Mouse (Mus musculus) CD4-positive, CD25-positive, alpha-beta regulatory T cell, adult 4 months (primary cell): ENCODE measurements around the gene Myo3b. TPM values are rescaled to one million over a fixed set of nuclear protein-coding genes. Genes with fewer than 3 reads are reported as not detected.

Experiments used
- ATAC-seq: one replicate; pipeline ENCODE4 v1.8.0; 2017
- polyA plus RNA-seq, 2 experiments: library from polyadenylated mRNA; unstranded; fragments of 100-300 nt; shearing (Covaris generic); gene quantifications; one replicate each; pipeline ENCODE4 v1.2.1; 2017

The Myo3b gene
- polyA plus RNA-seq, 2 experiments from 2014 or later, result 13.7 to 14.7 TPM

GRCm38 (mm10) chr2:70291063-70291462, 252.1 kb downstream of the Myo3b start:
- ATAC-seq, result no peak

GRCm38 (mm10) chr2:70292776-70293175, 253.8 kb downstream of the Myo3b start:
- ATAC-seq, result no peak

- ATAC-seq, result no peak
Measured at GRCm38 (mm10) chr2:70302905-70303304, 264.0 kb downstream of the Myo3b start.

- ATAC-seq, result no peak
Measured at GRCm38 (mm10) chr2:70315125-70315524, 276.2 kb downstream of the Myo3b start.

GRCm38 (mm10) chr2:70315734-70316133, 276.8 kb downstream of the Myo3b start:
- ATAC-seq, result no peak

- ATAC-seq, result no peak
Measured at GRCm38 (mm10) chr2:70317850-70318249, 278.9 kb downstream of the Myo3b start.

GRCm38 (mm10) chr2:70318861-70319555, 280.1 kb downstream of the Myo3b start:
- ATAC-seq, result no peak

- ATAC-seq, result no peak
Measured at GRCm38 (mm10) chr2:70322767-70323166, 283.8 kb downstream of the Myo3b start.

- no peak for ATAC-seq
Measured at GRCm38 (mm10) chr2:70327602-70328001, 288.7 kb downstream of the Myo3b start.

- no peak for ATAC-seq
Measured at GRCm38 (mm10) chr2:70332905-70333304, 294.0 kb downstream of the Myo3b start.

- no peak for ATAC-seq
Measured at GRCm38 (mm10) chr2:70333553-70333952, 294.6 kb downstream of the Myo3b start.

- no peak for ATAC-seq
Measured at GRCm38 (mm10) chr2:70336551-70336950, 297.6 kb downstream of the Myo3b start.

GRCm38 (mm10) chr2:70337208-70337611, 298.3 kb downstream of the Myo3b start:
- ATAC-seq, result no peak

GRCm38 (mm10) chr2:70337869-70338268, 298.9 kb downstream of the Myo3b start:
- no peak for ATAC-seq

GRCm38 (mm10) chr2:70339061-70339460, 300.1 kb downstream of the Myo3b start:
- no peak for ATAC-seq

GRCm38 (mm10) chr2:70339501-70339900, 300.6 kb downstream of the Myo3b start:
- ATAC-seq, result no peak

- no peak for ATAC-seq
Measured at GRCm38 (mm10) chr2:70340224-70340623, 301.3 kb downstream of the Myo3b start.

- no peak for ATAC-seq
Measured at GRCm38 (mm10) chr2:70345126-70345525, 306.2 kb downstream of the Myo3b start.

GRCm38 (mm10) chr2:70347511-70347910, 308.6 kb downstream of the Myo3b start:
- ATAC-seq, result no peak

GRCm38 (mm10) chr2:70348793-70349553, 310.0 kb downstream of the Myo3b start:
- no peak for ATAC-seq

- ATAC-seq, result no peak
Measured at GRCm38 (mm10) chr2:70352435-70353165, 313.7 kb downstream of the Myo3b start.

- ATAC-seq, result no peak
Measured at GRCm38 (mm10) chr2:70354056-70354455, 315.1 kb downstream of the Myo3b start.

- ATAC-seq, result no peak
Measured at GRCm38 (mm10) chr2:70355026-70355425, 316.1 kb downstream of the Myo3b start.
